Mouse (Mus musculus): ENCODE measurements at regions not wholly inside any gene's neighbourhood (a gene's known extent, or its start where the extent isn't known, plus 50 kb on each side); places are given as distances from the start of the nearest gene placed in this dataset.

DNA sequence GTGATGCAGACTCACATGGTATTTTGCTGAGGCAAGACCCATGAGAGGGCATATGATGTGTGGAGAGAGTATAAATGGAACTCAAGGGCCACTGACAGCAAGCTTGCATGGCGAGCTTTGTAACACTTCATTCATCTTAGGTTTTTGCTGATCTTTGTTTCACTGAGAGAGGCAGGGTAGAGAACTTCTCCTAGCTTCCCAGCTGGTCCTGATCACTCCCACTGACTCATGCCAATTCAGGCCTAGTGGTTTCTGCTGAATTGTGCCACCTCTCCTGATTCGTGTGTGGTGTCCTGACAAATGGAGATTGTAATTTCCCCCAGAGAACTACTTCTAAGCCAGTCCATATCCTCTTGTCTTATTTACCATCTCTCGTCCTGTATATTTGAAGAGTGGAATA is 419.5 kb downstream of the Hdgfl1 start:
- no peak for TF ChIP-seq CTCF (IDR thresholded peaks at IDR 0.05; ENCODE audit: borderline replicate concordance, extremely low read depth, insufficient read depth, insufficient read length)
- no peak for TF ChIP-seq POLR2A (IDR thresholded peaks at IDR 0.05; ENCODE audit: borderline replicate concordance, extremely low read depth, insufficient read depth, insufficient read length, poor library complexity, severe bottlenecking)
- DNase-seq (ENCODE audit: low read depth): no peak

GRCm38 (mm10) chr13:26338795-26339194 is 431.2 kb downstream of the Hdgfl1 start:
- DNase-seq (ENCODE audit: low read depth): peak; percentile 18
- TF ChIP-seq CTCF (IDR thresholded peaks at IDR 0.05; ENCODE audit: borderline replicate concordance, extremely low read depth, insufficient read depth, insufficient read length) (no peak), POLR2A (IDR thresholded peaks at IDR 0.05; ENCODE audit: borderline replicate concordance, extremely low read depth, insufficient read depth, insufficient read length, poor library complexity, severe bottlenecking) (no peak)

GRCm38 (mm10) chr13:26325066-26325465 is 444.9 kb downstream of the Hdgfl1 start:
- DNase-seq (ENCODE audit: low read depth): no peak
- TF ChIP-seq POLR2A (IDR thresholded peaks at IDR 0.05; ENCODE audit: borderline replicate concordance, extremely low read depth, insufficient read depth, insufficient read length, poor library complexity, severe bottlenecking): no peak
- no peak for TF ChIP-seq CTCF (IDR thresholded peaks at IDR 0.05; ENCODE audit: borderline replicate concordance, extremely low read depth, insufficient read depth, insufficient read length)

DNA sequence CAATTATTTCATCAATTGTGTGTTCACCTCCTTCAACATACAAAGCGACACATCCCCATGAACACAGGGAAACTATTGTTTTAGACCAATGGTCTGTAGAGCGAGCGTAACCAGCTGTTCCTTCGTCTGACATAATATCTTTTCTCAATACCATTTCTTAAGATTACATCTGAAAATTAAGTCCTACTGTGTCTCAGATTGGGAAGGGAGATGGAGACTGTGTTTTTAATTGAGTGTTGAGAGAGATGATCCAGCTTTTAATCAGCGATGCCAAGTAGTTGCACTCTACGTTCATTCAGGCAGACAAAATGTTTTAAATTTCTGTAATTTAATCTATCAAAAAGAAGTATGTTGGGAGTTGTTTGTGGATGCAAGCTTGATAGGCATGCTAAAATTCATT is 445.3 kb downstream of the Hdgfl1 start:
- TF ChIP-seq POLR2A (IDR thresholded peaks at IDR 0.05; ENCODE audit: borderline replicate concordance, extremely low read depth, insufficient read depth, insufficient read length, poor library complexity, severe bottlenecking) (no peak), CTCF (IDR thresholded peaks at IDR 0.05; ENCODE audit: borderline replicate concordance, extremely low read depth, insufficient read depth, insufficient read length) (no peak)
- no peak for DNase-seq (ENCODE audit: low read depth)

- TF ChIP-seq POLR2A (IDR thresholded peaks at IDR 0.05; ENCODE audit: borderline replicate concordance, extremely low read depth, insufficient read depth, insufficient read length, poor library complexity, severe bottlenecking) (no peak), CTCF (IDR thresholded peaks at IDR 0.05; ENCODE audit: borderline replicate concordance, extremely low read depth, insufficient read depth, insufficient read length) (no peak)
- DNase-seq (ENCODE audit: low read depth): peak; percentile 25
These were observed 451.4 kb downstream of the Hdgfl1 start for GRCm38 (mm10) chr13:26318557-26318956.

DNA sequence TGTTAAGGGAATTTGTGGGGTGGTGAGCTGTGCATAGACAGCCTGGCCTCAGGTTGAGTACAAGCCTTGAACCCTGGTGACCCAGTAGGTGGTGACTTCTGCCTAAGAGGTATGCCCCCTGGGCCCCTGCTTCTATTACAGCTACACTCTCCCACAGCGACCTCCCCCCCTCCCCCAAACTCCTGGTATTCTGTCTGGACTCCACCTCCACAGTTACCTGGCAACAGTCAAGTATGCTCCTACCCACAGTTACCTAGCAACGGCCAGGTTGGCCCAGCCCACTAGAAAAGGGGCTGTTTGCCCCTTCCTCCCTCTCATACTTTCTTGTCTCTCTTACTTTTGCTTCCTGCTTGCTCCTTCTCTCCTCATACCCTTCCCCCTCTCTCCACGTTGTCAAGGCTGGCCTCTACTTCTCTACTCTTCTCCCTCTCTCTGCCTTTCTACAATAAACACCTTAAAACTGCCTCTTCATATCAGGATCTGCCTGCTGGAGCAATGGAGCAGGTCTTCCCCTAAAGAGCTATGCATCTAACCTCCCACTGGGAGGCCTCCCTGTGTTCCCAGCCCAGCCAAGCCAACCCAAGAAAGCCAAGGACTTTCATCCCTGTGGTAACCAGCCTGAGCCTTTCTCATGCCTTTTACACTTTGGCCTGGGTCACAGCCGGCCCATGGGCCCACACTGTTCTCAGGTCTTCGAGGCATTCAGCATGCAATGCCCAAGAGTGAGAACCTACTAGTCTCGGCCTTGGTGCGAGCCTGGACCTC is 457.5 kb downstream of the Hdgfl1 start:
- no peak for DNase-seq (ENCODE audit: low read depth)
- TF ChIP-seq CTCF (IDR thresholded peaks at IDR 0.05; ENCODE audit: borderline replicate concordance, extremely low read depth, insufficient read depth, insufficient read length) (no peak), POLR2A (IDR thresholded peaks at IDR 0.05; ENCODE audit: borderline replicate concordance, extremely low read depth, insufficient read depth, insufficient read length, poor library complexity, severe bottlenecking) (no peak)

DNA sequence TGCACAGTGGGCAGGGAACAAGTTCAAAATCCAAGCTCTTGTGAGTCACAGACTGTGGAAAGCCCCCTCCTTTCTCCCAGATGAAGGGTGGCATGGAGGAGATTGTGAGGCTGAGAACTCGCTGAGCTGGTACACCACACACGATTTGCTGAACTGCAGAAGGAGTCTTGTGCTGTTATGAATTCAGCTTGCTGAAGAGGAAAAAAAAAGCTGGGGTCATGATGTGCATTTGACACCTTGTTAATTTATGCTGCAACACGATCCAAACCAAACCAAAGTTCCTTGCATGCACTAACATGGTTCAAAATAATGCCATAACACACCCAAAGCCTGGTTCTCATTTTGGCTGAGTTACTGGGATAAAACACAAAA is 485.9 kb downstream of the Hdgfl1 start:
- DNase-seq (ENCODE audit: low read depth): no peak
- no peak for TF ChIP-seq CTCF (IDR thresholded peaks at IDR 0.05; ENCODE audit: borderline replicate concordance, extremely low read depth, insufficient read depth, insufficient read length)
- no peak for TF ChIP-seq POLR2A (IDR thresholded peaks at IDR 0.05; ENCODE audit: borderline replicate concordance, extremely low read depth, insufficient read depth, insufficient read length, poor library complexity, severe bottlenecking)

DNA sequence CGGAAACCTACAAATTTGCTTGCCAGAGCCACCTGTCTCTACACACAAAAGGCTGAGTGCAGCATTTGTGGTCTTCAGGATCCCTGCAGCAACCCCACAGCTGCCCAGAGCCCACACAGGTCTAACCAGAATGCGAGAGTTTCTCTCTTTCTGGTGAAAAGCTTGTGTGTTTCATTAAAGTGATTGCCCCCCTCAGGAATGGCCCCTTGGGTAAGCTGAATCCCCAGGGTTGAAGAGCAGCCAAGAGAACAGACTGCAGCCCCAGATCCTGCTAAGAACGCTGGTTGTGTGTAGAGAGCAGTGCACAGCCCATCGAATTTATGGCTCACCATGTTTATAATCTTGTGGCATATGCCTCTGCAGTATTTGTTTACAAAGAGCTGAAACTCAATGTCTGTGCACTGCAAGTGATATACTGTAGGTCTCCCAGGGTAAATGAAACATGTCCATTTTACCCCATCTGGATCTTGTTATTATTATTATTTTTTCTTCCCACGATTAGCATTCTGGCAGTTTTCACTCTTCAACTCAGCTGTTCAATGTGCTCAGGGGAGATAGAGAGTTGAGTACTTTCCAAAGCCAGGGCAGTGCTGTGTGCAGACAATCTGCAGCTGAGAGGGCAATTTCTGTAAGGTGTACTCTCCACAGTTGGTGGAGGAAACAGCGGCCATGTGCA is 486.4 kb downstream of the Hdgfl1 start:
- TF ChIP-seq CTCF (IDR thresholded peaks at IDR 0.05; ENCODE audit: borderline replicate concordance, extremely low read depth, insufficient read depth, insufficient read length) (no peak), POLR2A (IDR thresholded peaks at IDR 0.05; ENCODE audit: borderline replicate concordance, extremely low read depth, insufficient read depth, insufficient read length, poor library complexity, severe bottlenecking) (no peak)
- DNase-seq (ENCODE audit: low read depth): peak; percentile 88

- TF ChIP-seq POLR2A (IDR thresholded peaks at IDR 0.05; ENCODE audit: borderline replicate concordance, extremely low read depth, insufficient read depth, insufficient read length, poor library complexity, severe bottlenecking) (no peak), CTCF (IDR thresholded peaks at IDR 0.05; ENCODE audit: borderline replicate concordance, extremely low read depth, insufficient read depth, insufficient read length) (no peak)
- no peak for DNase-seq (ENCODE audit: low read depth)
These were observed 487.7 kb downstream of the Hdgfl1 start for GRCm38 (mm10) chr13:26282291-26282690.

DNA sequence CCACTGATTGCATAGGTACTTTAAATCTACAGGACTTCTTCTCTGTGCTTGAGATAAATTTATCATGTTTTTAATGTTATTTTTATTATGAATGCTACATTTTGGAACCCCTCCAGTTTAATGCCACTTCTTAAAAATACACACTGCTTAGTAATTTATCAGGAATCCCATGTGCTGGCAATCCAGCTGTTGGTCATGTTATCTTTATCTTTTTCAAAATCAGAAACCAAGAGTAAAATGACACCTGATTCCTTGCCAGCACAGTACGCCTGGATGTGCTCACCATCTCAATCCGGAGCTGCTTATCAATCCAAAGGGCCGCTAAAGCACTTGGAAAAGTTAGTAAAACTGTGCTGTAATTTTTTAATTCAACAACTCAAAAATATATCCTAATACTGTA is 497.1 kb downstream of the Hdgfl1 start:
- DNase-seq (ENCODE audit: low read depth): no peak
- no peak for TF ChIP-seq POLR2A (IDR thresholded peaks at IDR 0.05; ENCODE audit: borderline replicate concordance, extremely low read depth, insufficient read depth, insufficient read length, poor library complexity, severe bottlenecking)
- no peak for TF ChIP-seq CTCF (IDR thresholded peaks at IDR 0.05; ENCODE audit: borderline replicate concordance, extremely low read depth, insufficient read depth, insufficient read length)

DNA sequence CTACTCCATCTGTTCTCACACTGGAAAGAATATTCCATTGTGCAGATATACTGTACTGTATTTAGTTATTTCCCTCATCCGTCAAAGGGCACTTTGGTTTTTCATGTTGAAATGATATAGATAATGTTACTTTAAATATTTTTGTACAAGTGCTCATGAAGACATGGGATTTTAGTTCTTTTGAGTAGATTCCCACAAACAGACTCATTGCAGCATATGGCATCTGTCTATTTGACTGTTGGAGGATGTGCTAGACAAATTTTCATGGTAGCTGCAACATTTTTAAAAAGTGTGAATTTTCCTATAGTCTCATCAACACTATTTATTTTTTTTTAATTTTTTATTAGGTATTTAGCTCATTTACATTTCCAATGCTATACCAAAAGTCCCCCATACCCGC is 502.5 kb downstream of the Hdgfl1 start:
- DNase-seq (ENCODE audit: low read depth): peak; percentile 62
- TF ChIP-seq CTCF (IDR thresholded peaks at IDR 0.05; ENCODE audit: borderline replicate concordance, extremely low read depth, insufficient read depth, insufficient read length) (no peak), POLR2A (IDR thresholded peaks at IDR 0.05; ENCODE audit: borderline replicate concordance, extremely low read depth, insufficient read depth, insufficient read length, poor library complexity, severe bottlenecking) (no peak)

- TF ChIP-seq CTCF (IDR thresholded peaks at IDR 0.05; ENCODE audit: borderline replicate concordance, extremely low read depth, insufficient read depth, insufficient read length): no peak
- TF ChIP-seq POLR2A (IDR thresholded peaks at IDR 0.05; ENCODE audit: borderline replicate concordance, extremely low read depth, insufficient read depth, insufficient read length, poor library complexity, severe bottlenecking): no peak
- no peak for DNase-seq (ENCODE audit: low read depth)
These were observed 534.0 kb downstream of the Hdgfl1 start for GRCm38 (mm10) chr13:26235941-26236340.

All from brain, embryonic 14.5 days (tissue).